Mouse (Mus musculus): ENCODE measurements around the gene Nrbp1. TPM values are rescaled to one million over a fixed set of nuclear protein-coding genes. Genes with fewer than 3 reads are reported as not detected.

Nrbp1 gene
- total RNA-seq, 2 experiments from 2014 or later = 76.3 to 76.6 TPM

- DNase-seq (ENCODE audit: low spot score in 2 of 2) = no peak
Measured at GRCm38 (mm10) chr5:31255971-31256370, 15.3 kb downstream of the Nrbp1 start.

GRCm38 (mm10) chr5:31257616-31258015, 17.0 kb downstream of the Nrbp1 start:
- DNase-seq (ENCODE audit: low spot score in 2 of 2) = no peak

- no peak for DNase-seq (ENCODE audit: low spot score in 2 of 2)
Measured at GRCm38 (mm10) chr5:31266101-31266500, 25.4 kb downstream of the Nrbp1 start.

DNA sequence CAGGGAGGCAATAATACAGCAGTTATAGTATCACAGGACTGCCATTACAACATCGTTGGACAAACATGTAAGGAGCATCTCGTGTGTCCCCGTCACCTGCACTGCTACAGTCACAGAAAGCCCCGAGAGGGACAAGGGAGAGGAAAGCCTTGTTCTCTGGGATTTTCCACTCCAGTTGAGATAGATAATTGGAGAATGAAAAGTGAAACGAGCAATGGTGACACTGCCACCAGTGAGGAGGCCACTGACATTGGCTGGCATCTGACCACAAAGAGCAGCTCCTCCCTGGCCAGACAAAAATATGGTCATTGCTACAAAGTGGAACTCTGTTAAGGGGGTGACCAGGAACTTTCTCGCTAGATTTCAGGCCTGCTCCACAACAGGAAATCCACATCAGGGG, 27.0 kb downstream of the Nrbp1 start:
- no peak for DNase-seq (ENCODE audit: low spot score in 2 of 2)

GRCm38 (mm10) chr5:31273018-31273417, 32.4 kb downstream of the Nrbp1 start:
- no peak for DNase-seq (ENCODE audit: low spot score in 2 of 2)

DNA sequence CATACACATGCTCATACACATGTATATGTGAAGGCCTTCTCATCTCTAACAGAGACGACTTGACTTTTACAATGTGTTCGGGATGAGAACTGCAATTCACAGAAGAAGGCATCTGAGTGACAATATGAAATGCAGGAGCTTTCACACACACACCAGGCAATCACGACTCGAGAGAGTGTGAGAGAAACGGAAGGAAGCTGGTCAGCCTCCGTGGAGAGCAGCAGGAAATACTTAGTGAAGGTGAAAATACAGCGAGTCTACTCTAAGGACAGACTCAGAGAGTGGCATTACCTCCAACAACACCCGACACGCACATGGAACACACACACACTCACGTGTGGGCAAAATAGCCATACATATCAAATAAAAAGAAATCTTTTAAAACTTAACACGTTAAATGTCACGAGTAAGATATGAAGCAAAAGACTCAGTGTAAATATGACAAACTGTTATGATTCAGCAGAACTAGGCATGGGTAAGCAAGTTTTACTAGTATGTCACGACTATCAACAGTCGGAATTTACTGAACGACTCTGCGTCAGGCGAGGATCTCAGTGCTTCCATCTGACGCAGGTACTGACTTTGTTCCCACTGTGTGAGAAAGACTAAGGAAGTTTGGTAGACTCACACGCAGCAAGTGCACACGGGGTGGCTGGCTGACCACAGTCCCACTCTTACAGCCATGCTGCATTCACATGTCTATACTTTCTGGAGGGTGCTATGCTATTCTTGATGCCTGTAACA, 38.8 kb downstream of the Nrbp1 start:
- DNase-seq (ENCODE audit: low spot score in 2 of 2) = no peak

DNA sequence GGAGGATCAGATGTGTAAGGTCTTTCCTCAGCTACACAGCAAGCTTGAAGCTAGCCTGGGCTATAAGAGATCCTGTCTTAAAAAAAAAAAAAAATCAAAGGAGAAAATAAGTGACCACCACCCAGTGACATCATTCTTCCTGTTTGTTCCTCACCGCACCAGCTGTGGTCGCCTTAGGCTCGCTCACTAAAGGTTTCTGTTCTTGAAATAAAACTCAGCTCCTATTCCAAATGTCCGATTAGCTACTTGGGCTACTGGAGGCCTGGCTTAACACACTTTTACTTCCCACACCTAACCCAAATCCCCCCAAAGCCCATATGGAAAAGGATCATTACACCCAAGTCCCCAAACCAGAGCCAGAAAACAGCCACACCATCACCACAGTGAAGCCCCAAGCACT, 47.6 kb downstream of the Nrbp1 start:
- no peak for DNase-seq (ENCODE audit: low spot score in 2 of 2)

DNA sequence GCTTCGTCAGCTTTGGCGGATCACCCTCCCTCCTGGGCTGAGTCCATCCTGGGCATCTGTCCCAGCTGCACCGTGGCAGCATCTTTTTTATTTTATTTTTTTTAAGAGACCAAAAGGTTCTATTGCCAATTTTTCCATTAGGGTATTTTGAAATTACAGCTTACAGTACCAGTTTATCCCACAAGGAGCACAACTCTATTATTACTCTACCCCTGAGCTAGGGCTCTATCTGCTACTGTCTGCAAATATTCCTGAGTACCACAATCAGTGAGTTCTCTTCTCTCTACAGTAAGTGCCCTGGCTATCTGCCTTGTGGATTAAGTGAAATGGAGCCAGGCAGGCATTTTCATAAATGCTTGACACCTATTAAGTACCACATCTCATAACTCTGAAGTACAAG, 48.0 kb downstream of the Nrbp1 start:
- DNase-seq (ENCODE audit: low spot score in 2 of 2) = no peak

- no peak for DNase-seq (ENCODE audit: low spot score in 2 of 2)
Measured at GRCm38 (mm10) chr5:31289626-31290230, 49.1 kb downstream of the Nrbp1 start.

GRCm38 (mm10) chr5:31290521-31291360, 50.1 kb downstream of the Nrbp1 start, which contains the start of gene Ift172:
Gene Ift172 (minus strand): TSS chr5:31291116.
- peak; percentile 93 to 94 for DNase-seq (ENCODE audit: low spot score in 2 of 2)

- DNase-seq (ENCODE audit: low spot score in 2 of 2) = no peak
Measured at GRCm38 (mm10) chr5:31291361-31291688, 50.7 kb downstream of the Nrbp1 start.

GRCm38 (mm10) chr5:31294964-31295605, 54.4 kb downstream of the Nrbp1 start:
- peak in 1 of 2 experiments; percentile 25 for DNase-seq (ENCODE audit: low spot score in 2 of 2)

- DNase-seq (ENCODE audit: low spot score in 2 of 2) = peak; percentile 61 to 78
Measured at GRCm38 (mm10) chr5:31295606-31296141, 55.0 kb downstream of the Nrbp1 start, which contains the start of gene Fndc4. Gene Fndc4 (minus strand): TSS chr5:31296080.

DNA sequence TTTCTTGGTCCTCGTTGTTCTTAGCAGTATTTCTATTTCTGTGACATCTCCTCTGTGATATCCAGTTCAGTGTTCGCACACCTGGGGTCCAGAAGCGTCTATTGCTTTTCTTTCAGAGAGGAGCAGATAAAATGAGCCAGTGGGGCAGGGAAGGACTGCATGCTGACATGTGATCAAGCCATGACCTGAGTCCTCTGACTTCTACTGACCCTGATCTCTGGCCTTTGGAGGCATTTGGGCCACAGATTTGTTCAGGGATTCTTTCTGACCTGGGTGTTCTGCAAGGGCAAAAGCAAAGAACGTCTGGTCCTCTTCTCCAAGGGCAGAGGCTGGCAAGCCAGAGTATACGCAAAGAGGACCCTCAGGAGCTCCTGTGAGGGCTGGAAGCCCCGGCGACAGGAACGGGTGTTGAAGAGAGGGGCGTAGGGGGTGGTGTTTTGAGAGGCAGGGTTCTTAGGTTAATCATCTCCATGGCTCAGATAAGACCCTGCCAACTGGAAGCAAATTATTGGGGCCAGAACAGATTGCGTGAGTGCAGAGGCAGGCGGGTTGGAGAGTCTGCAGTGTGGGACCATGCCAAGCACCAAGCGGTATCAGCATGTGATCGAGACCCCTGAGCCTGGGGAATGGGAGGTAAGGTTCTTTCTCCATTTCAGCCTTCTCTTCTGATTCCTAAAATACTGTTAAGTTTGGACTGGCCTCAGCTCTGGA, 56.5 kb downstream of the Nrbp1 start, which contains the start of gene Gckr:
Gene Gckr (plus strand): TSS at position 397 of the 711 bp plus-strand sequence.
- DNase-seq (ENCODE audit: low spot score in 2 of 2) = no peak

DNA sequence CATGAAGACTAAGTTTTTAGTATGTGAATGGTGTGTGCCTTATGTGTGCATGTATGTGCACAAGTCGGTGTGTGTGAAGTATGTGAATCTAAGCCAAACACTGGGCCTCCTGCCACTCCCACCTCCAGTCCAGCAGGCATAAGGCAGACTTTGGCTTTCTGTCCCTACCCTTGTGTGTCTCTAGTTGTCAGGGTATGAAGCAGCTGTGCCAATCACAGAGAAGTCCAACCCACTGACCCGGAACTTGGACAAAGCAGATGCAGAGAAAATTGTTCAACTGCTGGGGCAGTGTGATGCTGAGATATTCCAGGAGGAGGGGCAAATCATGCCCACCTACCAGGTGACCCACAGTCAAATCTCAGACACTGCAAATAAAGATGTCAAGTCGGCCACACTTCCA, 57.3 kb downstream of the Nrbp1 start:
- no peak for DNase-seq (ENCODE audit: low spot score in 2 of 2)

- DNase-seq (ENCODE audit: low spot score in 2 of 2) = no peak
Measured at GRCm38 (mm10) chr5:31298486-31298885, 57.8 kb downstream of the Nrbp1 start.

Measured in layer of hippocampus, postnatal 10 days (tissue).